Mouse (Mus musculus): ENCODE measurements at regions not wholly inside any gene's neighbourhood (a gene's known extent, or its start where the extent isn't known, plus 50 kb on each side); places are given as distances from the start of the nearest gene placed in this dataset.

GRCm38 (mm10) chr12:43827901-43828300, 382.2 kb downstream of the Dnajb9 start:
- TF ChIP-seq CTCF (IDR thresholded peaks at IDR 0.05; ENCODE audit: extremely low read depth, insufficient read depth, low read length) (no peak), POLR2A (IDR thresholded peaks at IDR 0.05; ENCODE audit: extremely low read depth, insufficient read depth, low read length) (no peak)

Measured in cortical plate, adult 2 months (tissue).